Mouse (Mus musculus) MEL-GATA-1-ER (cell line): ENCODE measurements around the gene Tchh.
"Not testable (repeated sequence)": the region's sequence is repeated elsewhere in the genome, so short reads cannot be mapped to it uniquely, and the experiment has no call there.

Source experiments
- DNase-seq: peaks from one replicate; pipeline ENCODE4 v3.0.0-alpha.2; 2012; ENCODE audit warnings: low read depth; ENCODE audit errors: extremely low read depth

Tchh gene

GRCm38 (mm10) chr3:93493992-93494391, 51.9 kb downstream of the Tchh start:
- DNase-seq = peak; percentile 87

- DNase-seq = not testable (repeated sequence)
Observed at GRCm38 (mm10) chr3:93494774-93495173, 52.6 kb downstream of the Tchh start.

GRCm38 (mm10) chr3:93497131-93497530, 55.0 kb downstream of the Tchh start:
- no peak for DNase-seq
